Mouse (Mus musculus): ENCODE measurements around the gene Bcl11a.

DNA sequence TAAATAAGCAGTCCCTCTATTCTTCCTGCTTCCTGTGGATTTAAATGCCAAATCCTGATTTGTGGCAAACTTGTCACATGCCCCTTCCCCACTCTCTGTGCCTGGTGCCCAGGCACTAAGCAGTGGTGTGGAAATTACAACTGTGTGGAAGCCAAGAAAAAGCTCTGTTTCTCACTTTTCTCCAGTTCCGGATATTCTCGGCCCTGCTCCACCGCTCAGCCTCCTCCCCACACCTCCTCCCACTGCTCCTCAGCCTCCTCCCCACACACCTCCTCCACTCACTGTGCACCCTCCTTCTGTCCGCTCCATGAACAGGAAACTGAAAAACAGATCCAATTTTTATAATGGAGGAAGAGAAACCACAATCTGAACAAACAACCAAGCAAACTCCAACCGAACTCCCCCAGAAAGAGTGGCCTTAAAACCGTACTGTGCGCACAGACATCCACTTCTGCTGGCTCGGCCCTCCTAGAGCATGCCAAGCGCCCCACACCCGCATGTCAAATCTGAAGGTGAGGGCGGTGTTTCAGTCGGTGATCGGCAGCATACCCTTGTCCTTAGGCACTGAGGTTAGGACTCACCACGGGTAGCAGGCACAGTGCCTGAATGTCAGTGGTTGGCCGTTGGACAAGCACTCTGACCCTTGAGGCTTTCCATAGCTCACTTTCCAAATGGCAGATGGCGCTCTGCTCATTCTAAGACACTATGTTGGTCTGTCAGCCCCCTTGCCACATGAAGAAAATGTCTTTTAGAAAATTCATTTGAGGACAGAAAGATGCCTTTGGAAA is 66.5 kb downstream of the Bcl11a start:
- TF ChIP-seq GATA1 (IDR thresholded peaks at IDR 0.05; ENCODE audit: low read length): no peak
- TF ChIP-seq TAL1 (IDR thresholded peaks at IDR 0.05; ENCODE audit: low read length): no peak

Measured in erythroblast, embryonic 14.5 days (primary cell).